30 mouse cellular contexts compared by ENCODE assay signal in the genomic region with DNA sequence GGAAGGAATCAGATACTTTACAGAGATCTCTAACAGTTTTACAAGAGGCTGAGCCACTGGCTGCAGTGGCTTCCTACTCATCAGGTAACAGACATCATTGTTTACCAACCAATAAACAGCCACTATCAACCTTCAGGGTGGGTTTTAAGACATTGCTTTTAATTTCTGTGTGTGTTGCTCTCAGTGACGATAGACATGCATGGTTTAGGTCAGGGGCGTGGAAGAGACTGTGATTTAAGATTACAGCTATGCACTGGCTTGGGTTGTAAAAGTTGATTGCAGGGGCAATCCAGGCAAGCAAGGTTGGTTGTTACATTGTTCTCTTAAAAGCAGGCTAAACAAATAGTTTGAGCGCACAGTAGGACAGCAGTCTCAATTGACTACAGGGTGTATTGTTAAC. TPM values are rescaled to one million over a fixed set of nuclear protein-coding genes. Genes with fewer than 3 reads are reported as not detected.
DNase-seq lines count a peak whose midpoint lies in the region; ATAC-seq and TF ChIP-seq lines count a peak whose summit lies in the region.
"Had no signal": no experiment of that assay in that cellular context is flagged by ENCODE, and none has a peak within 500 bp of the region (broad histone marks: within the 10 kb centered on the region; RNA-seq: fewer than 3 reads in every experiment).

No protein-coding gene starts in this region.

- H3K27me3 ChIP-seq in forebrain, embryonic 11.5 days (ENCODE audit: control insufficient read depth, insufficient read depth, low read length) = no peaks in the 10 kb centered on the region
- no peaks in the 10 kb centered on the region for H3K27me3 ChIP-seq in forebrain, embryonic 10.5 days (ENCODE audit: poor library complexity, severe bottlenecking)
- no peaks in the 10 kb centered on the region for H3K27me3 ChIP-seq in intestine, embryonic 16.5 days (replicated peaks; ENCODE audit: control insufficient read depth, insufficient read depth, low read length)
- H3K27me3 ChIP-seq in small intestine, adult 2 months (ENCODE audit: control insufficient read depth, insufficient read depth, low read length) = no peaks in the 10 kb centered on the region
- H3K27me3 ChIP-seq in hindbrain, postnatal 0 days (ENCODE audit: insufficient read depth, low read length) = no peaks in the 10 kb centered on the region
- H3K27me3 ChIP-seq: forebrain, embryonic 13.5 days; heart, embryonic 12.5 days; heart, embryonic 15.5 days; hindbrain, embryonic 13.5 days had no signal

- no peak for TF ChIP-seq POLR2A in embryonic fibroblast, embryonic 13.5 days (IDR thresholded peaks at IDR 0.05; ENCODE audit: low read depth, low read length)
- no peak for TF ChIP-seq POLR2A in small intestine, adult 2 months (IDR thresholded peaks at IDR 0.05; ENCODE audit: low read depth, low read length)

- no peak for TF ChIP-seq CTCF in embryonic fibroblast, embryonic 13.5 days (IDR thresholded peaks at IDR 0.05; ENCODE audit: borderline replicate concordance, insufficient read depth, low read length)
- TF ChIP-seq CTCF in small intestine, adult 2 months (IDR thresholded peaks at IDR 0.05; ENCODE audit: extremely low read depth, insufficient read length, insufficient replicate concordance, low read depth, low read length) = no peak
- no peak for TF ChIP-seq CTCF in hindbrain, postnatal 0 days (IDR thresholded peaks at IDR 0.05; ENCODE audit: low read depth)

- no peak overlapping the region for H3K4me2 ChIP-seq in forebrain, embryonic 11.5 days (ENCODE audit: low read depth, low read length, severe bottlenecking)
- H3K4me2 ChIP-seq in intestine, embryonic 16.5 days (ENCODE audit: low read depth, low read length) = no peak overlapping the region
- H3K4me2 ChIP-seq in hindbrain, postnatal 0 days (ENCODE audit: low read depth, low read length) = no peak overlapping the region
- H3K4me2 ChIP-seq: forebrain, embryonic 13.5 days; heart, embryonic 12.5 days; heart, embryonic 15.5 days; hindbrain, embryonic 13.5 days had no signal

- ATAC-seq in forebrain, embryonic 11.5 days (replicated peaks; ENCODE audit: low FRiP score) = no peak
- ATAC-seq in intestine, embryonic 16.5 days = peak; percentile 79
- ATAC-seq in hindbrain, postnatal 0 days = no peak
- ATAC-seq: activated CD4-positive, CD25-positive, alpha-beta regulatory T cell, adult 4 months; forebrain, embryonic 13.5 days; forebrain, embryonic 16.5 days; hindbrain, embryonic 16.5 days; inflammation-experienced regulatory T-cells, adult 6 months had no signal

- H3K4me1 ChIP-seq in forebrain, embryonic 11.5 days (replicated peaks; ENCODE audit: control insufficient read depth, insufficient read depth, low read length) = no peaks in the 10 kb centered on the region
- H3K4me1 ChIP-seq in forebrain, embryonic 10.5 days = no peaks in the 10 kb centered on the region
- H3K4me1 ChIP-seq in embryonic fibroblast, embryonic 13.5 days (ENCODE audit: control insufficient read depth, insufficient read depth, low read length) = peaks cover 6% of the 10 kb centered on the region
- H3K4me1 ChIP-seq in intestine, embryonic 16.5 days (ENCODE audit: control insufficient read depth, insufficient read depth, low read length) = peaks cover 4% of the 10 kb centered on the region
- H3K4me1 ChIP-seq in small intestine, adult 2 months (ENCODE audit: control insufficient read depth, insufficient read depth, insufficient read length, low read length) = peaks cover 21% of the 10 kb centered on the region; the same call in 1 of the 2 replicates
- H3K4me1 ChIP-seq in hindbrain, postnatal 0 days (ENCODE audit: insufficient read depth, low read length) = no peaks in the 10 kb centered on the region
- H3K4me1 ChIP-seq: forebrain, embryonic 13.5 days; heart, embryonic 12.5 days; heart, embryonic 15.5 days; hindbrain, embryonic 10.5 days; hindbrain, embryonic 13.5 days had no signal

- no peak overlapping the region for H3K27ac ChIP-seq in forebrain, embryonic 11.5 days (ENCODE audit: low read depth, low read length)
- H3K27ac ChIP-seq in forebrain, embryonic 10.5 days = no peak overlapping the region
- peak overlapping the region; percentile 47; the same call in 1 of the 2 replicates for H3K27ac ChIP-seq in embryonic fibroblast, embryonic 13.5 days (ENCODE audit: insufficient read depth, low read length)
- H3K27ac ChIP-seq in intestine, embryonic 16.5 days (ENCODE audit: low read length) = peak overlapping the region; percentile 60
- H3K27ac ChIP-seq in small intestine, adult 2 months (ENCODE audit: insufficient read depth, low read depth, low read length) = peak overlapping the region; percentile 97
- H3K27ac ChIP-seq in hindbrain, postnatal 0 days = no peak overlapping the region
- H3K27ac ChIP-seq: forebrain, embryonic 13.5 days; heart, embryonic 15.5 days; hindbrain, embryonic 10.5 days; hindbrain, embryonic 13.5 days had no signal

- no peak overlapping the region for H3K9ac ChIP-seq in forebrain, embryonic 11.5 days (ENCODE audit: low read length)
- H3K9ac ChIP-seq in intestine, embryonic 16.5 days (ENCODE audit: low read depth, low read length) = no peak overlapping the region
- H3K9ac ChIP-seq in hindbrain, postnatal 0 days (replicated peaks; ENCODE audit: low read length) = no peak overlapping the region
- H3K9ac ChIP-seq: forebrain, embryonic 13.5 days; heart, embryonic 12.5 days; heart, embryonic 15.5 days; hindbrain, embryonic 13.5 days had no signal

- DNase-seq in forebrain, embryonic 11.5 days (ENCODE audit: low spot score) = peak; percentile 26
- no peak for DNase-seq in forebrain, embryonic 10.5 days (ENCODE audit: extremely low spot score, low spot score)
- no peak for DNase-seq in hindbrain, postnatal 0 days (ENCODE audit: low spot score)
- DNase-seq in lung, postnatal 36 days = no peak
- DNase-seq: adrenal gland, postnatal 10 days; adrenal gland, postnatal 36 days; cerebellum, adult 18-20 months; cerebellum, adult 9-11 months; cerebellum, postnatal 25 days; gastrocnemius, postnatal 10 days; gastrocnemius, postnatal 36 days; heart, postnatal 10 days; heart, postnatal 36 days had no signal

- H3K9me3 ChIP-seq in forebrain, embryonic 11.5 days (ENCODE audit: control insufficient read depth, low read length) = no peaks in the 10 kb centered on the region
- no peaks in the 10 kb centered on the region for H3K9me3 ChIP-seq in forebrain, embryonic 10.5 days
- no peaks in the 10 kb centered on the region for H3K9me3 ChIP-seq in intestine, embryonic 16.5 days (ENCODE audit: control insufficient read depth, low read length)
- H3K9me3 ChIP-seq in hindbrain, postnatal 0 days (ENCODE audit: low read length) = no peaks in the 10 kb centered on the region
- H3K9me3 ChIP-seq: forebrain, embryonic 13.5 days; heart, embryonic 12.5 days; heart, embryonic 15.5 days; hindbrain, embryonic 10.5 days; hindbrain, embryonic 13.5 days had no signal

- no peaks in the 10 kb centered on the region for H3K36me3 ChIP-seq in forebrain, embryonic 11.5 days (ENCODE audit: control insufficient read depth, insufficient read depth, low read length)
- H3K36me3 ChIP-seq in forebrain, embryonic 10.5 days (replicated peaks) = no peaks in the 10 kb centered on the region
- no peaks in the 10 kb centered on the region for H3K36me3 ChIP-seq in intestine, embryonic 16.5 days (ENCODE audit: control insufficient read depth, insufficient read depth, low read length)
- H3K36me3 ChIP-seq in small intestine, adult 2 months (ENCODE audit: control insufficient read depth, insufficient read depth, low read length) = peaks cover 8% of the 10 kb centered on the region; the same call in 1 of the 2 replicates
- H3K36me3 ChIP-seq in hindbrain, postnatal 0 days (ENCODE audit: insufficient read depth, low read length) = no peaks in the 10 kb centered on the region
- H3K36me3 ChIP-seq: heart, embryonic 12.5 days; heart, embryonic 15.5 days; hindbrain, embryonic 10.5 days; hindbrain, embryonic 13.5 days had no signal

- WGBS in forebrain, embryonic 11.5 days = 78% methylated on average over 3 of the region's 3 CpGs
- WGBS in forebrain, embryonic 10.5 days = 92% methylated on average over 3 of the region's 3 CpGs
- WGBS in intestine, embryonic 16.5 days = 34% methylated on average over 3 of the region's 3 CpGs
- WGBS in small intestine, adult 2 months = 21% methylated on average over 3 of the region's 3 CpGs
- 90% methylated on average over 3 of the region's 3 CpGs for WGBS in hindbrain, postnatal 0 days

- no peak overlapping the region for H3K4me3 ChIP-seq in forebrain, embryonic 11.5 days (ENCODE audit: low read depth, low read length)
- no peak overlapping the region for H3K4me3 ChIP-seq in forebrain, embryonic 10.5 days
- H3K4me3 ChIP-seq in embryonic fibroblast, embryonic 13.5 days (ENCODE audit: insufficient read depth, low read length) = no peak overlapping the region
- H3K4me3 ChIP-seq in intestine, embryonic 16.5 days (ENCODE audit: low read length) = no peak overlapping the region
- H3K4me3 ChIP-seq in small intestine, adult 2 months (ENCODE audit: low read depth, low read length) = no peak overlapping the region
- H3K4me3 ChIP-seq in hindbrain, postnatal 0 days (ENCODE audit: low read length) = no peak overlapping the region
- H3K4me3 ChIP-seq: forebrain, embryonic 13.5 days; heart, embryonic 12.5 days; heart, embryonic 15.5 days; hindbrain, embryonic 10.5 days; hindbrain, embryonic 13.5 days had no signal

RNA-seq across cellular contexts. Expression of gene Themis3, which starts 1.4 kb away (rescaled TPM):
- polyA plus RNA-seq in forebrain, embryonic 11.5 days (2014; fragmentation: Nextera tagmentation; extraction: Ambion mirVana) = not detected in 2 replicates
- 0.06 and 0.07 TPM in 2 replicates for polyA plus RNA-seq in forebrain, embryonic 10.5 days (2016; fragmentation: Nextera tagmentation; extraction: Ambion mirVana)
- not detected in 2 replicates for polyA plus RNA-seq in embryonic fibroblast, embryonic 13.5 days (2011; ENCODE audit: insufficient read length, low read depth, missing spikeins)
- polyA plus RNA-seq in intestine, embryonic 16.5 days (2015; fragmentation: Nextera tagmentation; extraction: Ambion mirVana) = 4.5 and 9.1 TPM in 2 replicates
- 12.4 and 30.1 TPM in 2 replicates for polyA plus RNA-seq in small intestine, adult 2 months (2012; rRNA removed)
- 0.10 TPM in 1 of 2 replicates, not detected in the other for total RNA-seq in hindbrain, postnatal 0 days (2014; rRNA removed)
- polyA plus RNA-seq in hindbrain, postnatal 0 days (2015; fragmentation: Nextera tagmentation; extraction: Ambion mirVana) = not detected in 2 replicates
- total RNA-seq: adrenal gland, adult 18-20 months; adrenal gland, postnatal 36 days; gastrocnemius, postnatal 10 days; granulocyte monocyte progenitor cell, adult 5-6 weeks; heart, postnatal 36 days had no signal
- polyA plus RNA-seq: activated CD4-positive, CD25-positive, alpha-beta regulatory T cell, adult 4 months; cortical plate, adult 2 months; embryonic facial prominence, embryonic 11.5 days; embryonic facial prominence, embryonic 14.5 days; forebrain, embryonic 13.5 days; forebrain, embryonic 16.5 days; heart, embryonic 12.5 days; hindbrain, embryonic 10.5 days; hindbrain, embryonic 13.5 days; hindbrain, embryonic 16.5 days; inflammation-experienced regulatory T-cells, adult 6 months had no signal

Comparison
In these comparisons a context has a peak if more than half of its experiments do, and no peak if none do; other contexts are left out.
1. H3K27ac ChIP-seq: peak in embryonic fibroblast, embryonic 13.5 days (single experiment), intestine, embryonic 16.5 days (single experiment) and small intestine, adult 2 months (single experiment); none in forebrain, embryonic 11.5 days (single experiment), forebrain, embryonic 10.5 days (single experiment) and hindbrain, postnatal 0 days (single experiment).